Mouse (Mus musculus) left cerebral cortex, adult 11 months (tissue): ENCODE data around the gene Prss29.

Experiments
- DNase-seq: peaks from one replicate; pipeline ENCODE4 v3.0.0; 2022; ENCODE audit warnings: low spot score

Gene Prss29

GRCm38 (mm10) chr17:25345462-25345861 is 27.0 kb downstream of the Prss29 start, which contains the start of gene Tpsab1:
Gene Tpsab1, minus strand, starts transcription at chr17:25345562.
- no peak for DNase-seq

- no peak for DNase-seq
Observed at GRCm38 (mm10) chr17:25361291-25361690, 42.8 kb downstream of the Prss29 start.

GRCm38 (mm10) chr17:25363726-25364125 is 45.3 kb downstream of the Prss29 start:
- DNase-seq, result no peak

DNA sequence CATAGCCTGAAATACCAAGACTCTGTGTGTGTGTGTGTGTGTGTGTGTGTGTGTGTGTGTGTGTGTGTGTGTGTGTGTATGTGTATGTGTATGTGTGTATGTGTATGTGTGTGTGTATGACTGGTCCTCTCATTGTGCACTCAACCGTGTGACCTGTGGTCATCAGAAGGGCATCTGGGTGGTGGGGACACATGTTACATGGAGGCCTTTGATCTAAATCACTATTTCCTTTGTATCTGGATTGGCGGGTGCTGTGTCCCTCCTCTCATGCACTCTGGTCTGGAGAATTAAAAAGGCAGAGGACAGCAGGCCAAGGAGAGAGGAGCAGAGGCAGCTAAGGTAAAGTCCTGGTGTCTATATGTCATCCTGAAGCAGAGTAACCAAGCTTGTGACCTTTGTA is 47.6 kb downstream of the Prss29 start, which contains the start of gene Tpsb2:
TSS of gene Tpsb2 (plus strand) at position 301 of the 400 bp plus-strand sequence.
- no peak for DNase-seq

- no peak for DNase-seq
Observed at GRCm38 (mm10) chr17:25368973-25369372, 50.5 kb downstream of the Prss29 start, which contains the start of gene Tpsg1. Gene Tpsg1, plus strand, starts transcription at chr17:25369273.
